Mouse (Mus musculus): Measurements from ENCODE around the gene Slc10a1. TPM values are rescaled to one million over a fixed set of nuclear protein-coding genes. Genes with fewer than 3 reads are reported as not detected.

The Slc10a1 gene
- total and polyA plus RNA-seq, 3 experiments = 0.13 to 0.20 TPM; not detected in 1

GRCm38 (mm10) chr12:80923602-80924001 is 44.9 kb downstream of the Slc10a1 start:
- Histone ChIP-seq H3K4me1 (ENCODE audit: control insufficient read depth in 1 of 2, insufficient read depth in 2 of 2) (peaks cover 0 to 2% of the 10 kb centered on the region in 2 experiments; a peak in 1 of 4 replicates), H3K9me3 (replicated peaks; ENCODE audit: low read length) (no peaks in the 10 kb centered on the region), H3K79me2 (replicated peaks; ENCODE audit: control insufficient read depth, extremely low read depth, insufficient read depth, poor library complexity, severe bottlenecking) (no peaks in the 10 kb centered on the region), H3K36me3 (replicated peaks in 1 of 2; ENCODE audit: control insufficient read depth in 1 of 2, insufficient read depth in 1 of 2, low read length in 1 of 2) (no peaks in the 10 kb centered on the region), H3K27me3 (replicated peaks) (peaks cover 1% of the 10 kb centered on the region), H3K4me3 (replicated peaks in 1 of 3; ENCODE audit: low read depth in 2 of 3, low read length in 2 of 3, poor library complexity in 1 of 3) (no peak overlapping the region), H3K9ac (ENCODE audit: insufficient read depth, low read depth) (no peak overlapping the region), H3K4me2 (ENCODE audit: insufficient read depth, low read depth, poor library complexity, severe bottlenecking) (no peak overlapping the region), H3K27ac (ENCODE audit: insufficient read depth, low read depth) (no peak overlapping the region)
- no peak for DNase-seq (ENCODE audit: extremely low read depth)
- no peak for TF ChIP-seq POLR2A (IDR thresholded peaks at IDR 0.05; ENCODE audit: low read depth, low read length)
- no peak for TF ChIP-seq POLR2AphosphoS2 (IDR thresholded peaks at IDR 0.05; ENCODE audit: low read depth, low read length)
- TF ChIP-seq HCFC1 (IDR thresholded peaks at IDR 0.05; ENCODE audit: low read depth, low read length) = no peak
- TF ChIP-seq SIN3A (IDR thresholded peaks at IDR 0.05; ENCODE audit: low read length) = no peak
- TF ChIP-seq USF2 (conservative IDR thresholded peaks at IDR 0.05; ENCODE audit: low read depth, low read length) = no peak
- no peak for TF ChIP-seq TCF12 (IDR thresholded peaks at IDR 0.05; ENCODE audit: low read depth, low read length)
- no peak for TF ChIP-seq ZNF384 (IDR thresholded peaks at IDR 0.05; ENCODE audit: low read depth, low read length)
- no peak for TF ChIP-seq MAZ (IDR thresholded peaks at IDR 0.05; ENCODE audit: low read depth, low read length)
- no peak for TF ChIP-seq EP300 (IDR thresholded peaks at IDR 0.05; ENCODE audit: low read length)
- no peak for TF ChIP-seq BHLHE40 (IDR thresholded peaks at IDR 0.05; ENCODE audit: low read depth, low read length)
- TF ChIP-seq IRF4 (IDR thresholded peaks at IDR 0.05; ENCODE audit: low read depth, low read length) = no peak
- dilution Hi-C loops (cut with MboI; ENCODE audit: extremely low pct_ligation_motif_present, extremely low pct_unique_long_range_greater_than_20kb, low sequenced_read_pairs) = no loop called here
- in situ Hi-C loops (cut with MboI; ENCODE audit: low pct_ligation_motif_present, low pct_unique_long_range_greater_than_20kb, low sequenced_read_pairs) = no loop called here

- H3K4me3 ChIP-seq (replicated peaks in 1 of 3; ENCODE audit: low read depth in 2 of 3, low read length in 2 of 3, poor library complexity in 1 of 3) = no peak overlapping the region
- no peak overlapping the region for H3K27ac ChIP-seq (ENCODE audit: insufficient read depth, low read depth)
- H3K79me2 ChIP-seq (replicated peaks; ENCODE audit: control insufficient read depth, extremely low read depth, insufficient read depth, poor library complexity, severe bottlenecking) = no peaks in the 10 kb centered on the region
- H3K36me3 ChIP-seq (replicated peaks in 1 of 2; ENCODE audit: control insufficient read depth in 1 of 2, insufficient read depth in 1 of 2, low read length in 1 of 2) = no peaks in the 10 kb centered on the region
- H3K9ac ChIP-seq (ENCODE audit: insufficient read depth, low read depth) = no peak overlapping the region
- TF ChIP-seq USF2 (conservative IDR thresholded peaks at IDR 0.05; ENCODE audit: low read depth, low read length) = no peak
- H3K4me1 ChIP-seq (ENCODE audit: control insufficient read depth in 1 of 2, insufficient read depth in 2 of 2) = peaks cover 0 to 2% of the 10 kb centered on the region in 2 experiments; a peak in 1 of 4 replicates
- H3K9me3 ChIP-seq (replicated peaks; ENCODE audit: low read length) = no peaks in the 10 kb centered on the region
- peaks cover 1% of the 10 kb centered on the region for H3K27me3 ChIP-seq (replicated peaks)
- no peak for DNase-seq (ENCODE audit: extremely low read depth)
- dilution Hi-C loops (cut with MboI; ENCODE audit: extremely low pct_ligation_motif_present, extremely low pct_unique_long_range_greater_than_20kb, low sequenced_read_pairs) = no loop called here
- in situ Hi-C loops (cut with MboI; ENCODE audit: low pct_ligation_motif_present, low pct_unique_long_range_greater_than_20kb, low sequenced_read_pairs) = no loop called here
- no peak overlapping the region for H3K4me2 ChIP-seq (ENCODE audit: insufficient read depth, low read depth, poor library complexity, severe bottlenecking)
Observed at GRCm38 (mm10) chr12:80922869-80923268, 45.6 kb downstream of the Slc10a1 start.

- no peak overlapping the region for H3K27ac ChIP-seq (ENCODE audit: insufficient read depth, low read depth)
- dilution Hi-C loops (cut with MboI; ENCODE audit: extremely low pct_ligation_motif_present, extremely low pct_unique_long_range_greater_than_20kb, low sequenced_read_pairs) = no loop called here
- no peaks in the 10 kb centered on the region for H3K36me3 ChIP-seq (replicated peaks in 1 of 2; ENCODE audit: control insufficient read depth in 1 of 2, insufficient read depth in 1 of 2, low read length in 1 of 2)
- no peak for DNase-seq (ENCODE audit: extremely low read depth)
- peaks cover 0 to 2% of the 10 kb centered on the region in 2 experiments; a peak in 1 of 4 replicates for H3K4me1 ChIP-seq (ENCODE audit: control insufficient read depth in 1 of 2, insufficient read depth in 2 of 2)
- no peak for TF ChIP-seq RAD21 (IDR thresholded peaks at IDR 0.05; ENCODE audit: low read depth, low read length)
- no peak for TF ChIP-seq UBTF (IDR thresholded peaks at IDR 0.05; ENCODE audit: low read depth, low read length)
- TF ChIP-seq ZKSCAN1 (IDR thresholded peaks at IDR 0.05; ENCODE audit: borderline replicate concordance, low read depth, low read length) = no peak
- TF ChIP-seq CTCF (conservative IDR thresholded peaks at IDR 0.05 in 1 of 2, IDR thresholded peaks at IDR 0.05 in 1 of 2; ENCODE audit: low read depth in 2 of 2, low read length in 2 of 2) = no peak
- no peak for TF ChIP-seq GABPA (IDR thresholded peaks at IDR 0.05; ENCODE audit: insufficient replicate concordance, low read depth, low read length)
- TF ChIP-seq ZC3H11A (IDR thresholded peaks at IDR 0.05; ENCODE audit: low read depth, low read length) = no peak
- no peak for TF ChIP-seq TCF12 (IDR thresholded peaks at IDR 0.05; ENCODE audit: low read depth, low read length)
- TF ChIP-seq SMC3 (IDR thresholded peaks at IDR 0.05; ENCODE audit: low read depth, low read length) = no peak
- TF ChIP-seq HCFC1 (IDR thresholded peaks at IDR 0.05; ENCODE audit: low read depth, low read length) = no peak
- TF ChIP-seq USF2 (conservative IDR thresholded peaks at IDR 0.05; ENCODE audit: low read depth, low read length) = no peak
- TF ChIP-seq MYC (IDR thresholded peaks at IDR 0.05; ENCODE audit: low read depth, low read length) = no peak
- TF ChIP-seq MEF2A (IDR thresholded peaks at IDR 0.05; ENCODE audit: borderline replicate concordance, low read depth, low read length) = no peak
- TF ChIP-seq ELF1 (IDR thresholded peaks at IDR 0.05; ENCODE audit: low read depth, low read length) = no peak
- TF ChIP-seq EP300 (IDR thresholded peaks at IDR 0.05; ENCODE audit: low read length) = no peak
- no peak for TF ChIP-seq E2F4 (IDR thresholded peaks at IDR 0.05; ENCODE audit: insufficient replicate concordance, low read depth, low read length)
- TF ChIP-seq JUN (IDR thresholded peaks at IDR 0.05; ENCODE audit: insufficient read depth, low read depth, low read length) = no peak
- TF ChIP-seq PAX5 (IDR thresholded peaks at IDR 0.05; ENCODE audit: low read length) = no peak
- no peak for TF ChIP-seq ZNF384 (IDR thresholded peaks at IDR 0.05; ENCODE audit: low read depth, low read length)
- no peak for TF ChIP-seq BHLHE40 (IDR thresholded peaks at IDR 0.05; ENCODE audit: low read depth, low read length)
- no peak overlapping the region for H3K4me2 ChIP-seq (ENCODE audit: insufficient read depth, low read depth, poor library complexity, severe bottlenecking)
- in situ Hi-C loops (cut with MboI; ENCODE audit: low pct_ligation_motif_present, low pct_unique_long_range_greater_than_20kb, low sequenced_read_pairs) = no loop called here
- no peaks in the 10 kb centered on the region for H3K79me2 ChIP-seq (replicated peaks; ENCODE audit: control insufficient read depth, extremely low read depth, insufficient read depth, poor library complexity, severe bottlenecking)
- H3K9me3 ChIP-seq (replicated peaks; ENCODE audit: low read length) = no peaks in the 10 kb centered on the region
- no peak overlapping the region for H3K4me3 ChIP-seq (replicated peaks in 1 of 3; ENCODE audit: low read depth in 2 of 3, low read length in 2 of 3, poor library complexity in 1 of 3)
- peaks cover 1% of the 10 kb centered on the region for H3K27me3 ChIP-seq (replicated peaks)
- no peak overlapping the region for H3K9ac ChIP-seq (ENCODE audit: insufficient read depth, low read depth)
Observed at GRCm38 (mm10) chr12:80921301-80921700, 47.2 kb downstream of the Slc10a1 start.
